ENCODE assay signal across 18 mouse cellular contexts in the genomic region with DNA sequence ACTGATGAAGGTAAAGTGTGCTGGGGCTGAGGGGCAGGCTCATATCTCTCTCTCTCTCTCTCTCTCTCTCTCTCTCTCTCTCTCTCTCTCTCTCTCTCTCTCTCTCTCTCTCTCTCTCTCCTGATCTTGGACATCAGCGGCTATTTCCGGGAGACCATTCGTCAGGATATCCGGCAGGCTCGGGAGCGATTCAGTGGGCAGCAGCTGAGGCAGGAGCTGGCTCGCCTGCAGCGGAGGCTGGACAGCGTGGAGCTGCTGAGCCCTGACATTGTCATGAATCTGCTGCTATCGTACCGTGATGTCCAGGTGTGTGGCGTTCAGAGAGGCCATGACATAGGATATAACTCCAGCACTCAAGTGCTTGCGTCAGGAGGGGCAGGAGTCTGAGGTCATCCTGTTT. TPM values are rescaled to one million over a fixed set of nuclear protein-coding genes. Genes with fewer than 3 reads are reported as not detected.
DNase-seq lines count a peak whose midpoint lies in the region; ATAC-seq and TF ChIP-seq lines count a peak whose summit lies in the region.
"Had no signal": no experiment of that assay in that cellular context is flagged by ENCODE, and none has a peak within 500 bp of the region (broad histone marks: within the 10 kb centered on the region; RNA-seq: fewer than 3 reads in every experiment).

No protein-coding gene starts in this region.

- peaks cover 2% of the 10 kb centered on the region; the same call in 1 of the 2 replicates for H3K4me1 ChIP-seq in kidney, adult 2 months (ENCODE audit: control insufficient read depth, insufficient read depth, low read length)
- H3K4me1 ChIP-seq in stomach, embryonic 16.5 days (ENCODE audit: control insufficient read depth, insufficient read depth, low read length): peaks cover 17% of the 10 kb centered on the region
- no peaks in the 10 kb centered on the region for H3K4me1 ChIP-seq in stomach, postnatal 0 days (replicated peaks; ENCODE audit: control insufficient read depth, insufficient read depth)

- DNase-seq in adrenal gland, postnatal 36 days: peak; percentile 26 to 29
- DNase-seq in adrenal gland, adult 2 months: no peak
- peak; percentile 55 for DNase-seq in kidney, adult 2 months
- no peak for DNase-seq in kidney, adult 11 months
- DNase-seq in stomach, postnatal 0 days (ENCODE audit: low spot score): no peak
- DNase-seq in adrenal gland, adult (ENCODE audit: inconsistent age in 2 of 2, low spot score in 1 of 2): no peak
- DNase-seq in ovary, postnatal 10 days (ENCODE audit: low spot score): no peak
- DNase-seq: cerebellum, adult 9-11 months; embryo, embryonic 11 days; layer of hippocampus, adult 9-11 months had no signal

- TF ChIP-seq POLR2A in kidney, adult 2 months (IDR thresholded peaks at IDR 0.05; ENCODE audit: low read depth, low read length): no peak

- H3K9ac ChIP-seq in stomach, embryonic 16.5 days (ENCODE audit: low read length): peak overlapping the region; percentile 31; the same call in 1 of the 2 replicates
- no peak overlapping the region for H3K9ac ChIP-seq in stomach, postnatal 0 days (ENCODE audit: low read length)
- H3K9ac ChIP-seq: neural tube, embryonic 15.5 days had no signal

- TF ChIP-seq CTCF in kidney, adult 2 months (conservative IDR thresholded peaks at IDR 0.05; ENCODE audit: insufficient read depth, insufficient read length, low read depth, low read length): no peak
- no peak for TF ChIP-seq CTCF in stomach, postnatal 0 days (IDR thresholded peaks at IDR 0.05; ENCODE audit: low read depth)

- H3K27me3 ChIP-seq in kidney, adult 2 months (replicated peaks; ENCODE audit: control insufficient read depth, insufficient read depth, low read length): no peaks in the 10 kb centered on the region
- peaks cover 13% of the 10 kb centered on the region for H3K27me3 ChIP-seq in stomach, embryonic 16.5 days (ENCODE audit: control insufficient read depth, insufficient read depth, low read length)
- H3K27me3 ChIP-seq in stomach, postnatal 0 days (ENCODE audit: control insufficient read depth, insufficient read depth, low read length): no peaks in the 10 kb centered on the region

- TF ChIP-seq EP300 in stomach, postnatal 0 days (optimal IDR thresholded peaks at IDR 0.05): no peak

- no peak overlapping the region for H3K4me2 ChIP-seq in stomach, embryonic 16.5 days (ENCODE audit: low read depth, low read length)
- no peak overlapping the region for H3K4me2 ChIP-seq in stomach, postnatal 0 days (replicated peaks; ENCODE audit: low read depth)
- H3K4me2 ChIP-seq: heart, embryonic 11.5 days; neural tube, embryonic 15.5 days had no signal

- H3K9me3 ChIP-seq in stomach, embryonic 16.5 days (replicated peaks; ENCODE audit: control insufficient read depth, low read length): no peaks in the 10 kb centered on the region
- no peaks in the 10 kb centered on the region for H3K9me3 ChIP-seq in stomach, postnatal 0 days (ENCODE audit: control insufficient read depth, low read length)
- H3K9me3 ChIP-seq: neural tube, embryonic 15.5 days had no signal

- H3K27ac ChIP-seq in kidney, adult 2 months (ENCODE audit: insufficient read depth, low read depth, low read length): no peak overlapping the region
- H3K27ac ChIP-seq in stomach, embryonic 16.5 days (ENCODE audit: low read length): no peak overlapping the region
- no peak overlapping the region for H3K27ac ChIP-seq in stomach, postnatal 0 days (replicated peaks)
- H3K27ac ChIP-seq: neural tube, embryonic 15.5 days had no signal

- H3K4me3 ChIP-seq in kidney, adult 2 months (ENCODE audit: insufficient read depth, low read depth, low read length): peak overlapping the region; percentile 9; the same call in 1 of the 2 replicates
- no peak overlapping the region for H3K4me3 ChIP-seq in stomach, embryonic 16.5 days (replicated peaks; ENCODE audit: low read length)
- H3K4me3 ChIP-seq in stomach, postnatal 0 days (ENCODE audit: low read depth, low read length): no peak overlapping the region
- H3K4me3 ChIP-seq: neural tube, embryonic 15.5 days had no signal

- H3K36me3 ChIP-seq in kidney, adult 2 months (ENCODE audit: control insufficient read depth, insufficient read depth, low read length): no peaks in the 10 kb centered on the region
- H3K36me3 ChIP-seq in stomach, embryonic 16.5 days (ENCODE audit: control insufficient read depth, insufficient read depth, low read length): no peaks in the 10 kb centered on the region
- H3K36me3 ChIP-seq in stomach, postnatal 0 days (ENCODE audit: control insufficient read depth, insufficient read depth, low read length): no peaks in the 10 kb centered on the region
- H3K36me3 ChIP-seq: neural tube, embryonic 15.5 days had no signal

- no peak for ATAC-seq in stomach, embryonic 16.5 days (ENCODE audit: insufficient read depth, low FRiP score)
- no peak for ATAC-seq in stomach, postnatal 0 days (ENCODE audit: low FRiP score, low TSS enrichment)
- ATAC-seq: forebrain, embryonic 14.5 days; inflammation-experienced regulatory T-cells, adult 6 months had no signal

- 49% methylated on average over 13 of the region's 13 CpGs for WGBS in kidney, adult 2 months
- 25% methylated on average over 13 of the region's 13 CpGs for WGBS in stomach, embryonic 16.5 days
- WGBS in stomach, postnatal 0 days: 40% methylated on average over 13 of the region's 13 CpGs

RNA-seq across cellular contexts. Expression of a gene that starts 2.9 kb away (rescaled TPM):
- 10 to 100 TPM; 15.9 to 38.8 TPM for total RNA-seq in adrenal gland, postnatal 36 days (2021)
- total RNA-seq in adrenal gland, adult 2 months (2021): 10 to 100 TPM; 22.4 to 22.9 TPM
- 17.5 and 17.6 TPM in 2 replicates for polyA plus RNA-seq in adrenal gland, adult 2 months (2012; rRNA removed)
- polyA plus RNA-seq in kidney, adult 2 months (2012; rRNA removed): 3.8 and 4.3 TPM in 2 replicates
- polyA plus RNA-seq in stomach, embryonic 16.5 days (2015; fragmentation: Nextera tagmentation; extraction: Ambion mirVana): 17.1 and 21.0 TPM in 2 replicates
- polyA plus RNA-seq in stomach, postnatal 0 days (2015; fragmentation: Nextera tagmentation; extraction: Ambion mirVana): 17.6 and 21.5 TPM in 2 replicates

RNA-seq across cellular contexts. Expression of a gene that starts 19.4 kb away (rescaled TPM):
- total RNA-seq in adrenal gland, postnatal 36 days (2021): 1 to 10 TPM; 1.4 to 1.5 TPM
- total RNA-seq in adrenal gland, adult 2 months (2021): 1 to 10 TPM; 1.4 to 1.9 TPM
- polyA plus RNA-seq in adrenal gland, adult 2 months (2012; rRNA removed): 2.2 and 2.8 TPM in 2 replicates
- polyA plus RNA-seq in kidney, adult 2 months (2012; rRNA removed): 5.9 TPM in 2 replicates
- polyA plus RNA-seq in stomach, embryonic 16.5 days (2015; fragmentation: Nextera tagmentation; extraction: Ambion mirVana): 52.0 and 76.1 TPM in 2 replicates
- polyA plus RNA-seq in stomach, postnatal 0 days (2015; fragmentation: Nextera tagmentation; extraction: Ambion mirVana): 93.5 and 109 TPM in 2 replicates

RNA-seq across cellular contexts. Expression of a gene that starts 31.2 kb away (rescaled TPM):
- total RNA-seq in adrenal gland, postnatal 36 days (2021): under 1 TPM; 0.63 to 0.89 TPM
- total RNA-seq in adrenal gland, adult 2 months (2021): under 1 TPM; 0.17 to 0.21 TPM
- 0.49 and 1.1 TPM in 2 replicates for polyA plus RNA-seq in adrenal gland, adult 2 months (2012; rRNA removed)
- 0.39 and 0.53 TPM in 2 replicates for polyA plus RNA-seq in kidney, adult 2 months (2012; rRNA removed)
- polyA plus RNA-seq in stomach, embryonic 16.5 days (2015; fragmentation: Nextera tagmentation; extraction: Ambion mirVana): 0.12 TPM in 1 of 2 replicates, not detected in the other
- 0.11 and 0.19 TPM in 2 replicates for polyA plus RNA-seq in stomach, postnatal 0 days (2015; fragmentation: Nextera tagmentation; extraction: Ambion mirVana)
- total RNA-seq: liver, adult 2 months had no signal
- polyA plus RNA-seq: inflammation-experienced regulatory T-cells, adult 6 months; liver, adult 2 months; stomach, embryonic 14.5 days had no signal

RNA-seq across cellular contexts. Expression of a gene that starts 31.6 kb away (rescaled TPM):
- total RNA-seq in adrenal gland, postnatal 36 days (2021): 1 to 10 TPM in 1 of 2 experiments, under 1 TPM in 1; 0.79 to 1.1 TPM
- 1 to 10 TPM; 1.6 to 4.0 TPM for total RNA-seq in adrenal gland, adult 2 months (2021)
- polyA plus RNA-seq in adrenal gland, adult 2 months (2012; rRNA removed): 2.5 and 5.6 TPM in 2 replicates
- 15.3 and 17.7 TPM in 2 replicates for polyA plus RNA-seq in kidney, adult 2 months (2012; rRNA removed)
- 9.2 and 9.5 TPM in 2 replicates for polyA plus RNA-seq in stomach, embryonic 16.5 days (2015; fragmentation: Nextera tagmentation; extraction: Ambion mirVana)
- 5.3 and 6.5 TPM in 2 replicates for polyA plus RNA-seq in stomach, postnatal 0 days (2015; fragmentation: Nextera tagmentation; extraction: Ambion mirVana)
- total RNA-seq: hematopoietic stem cell, adult 5-6 weeks; liver, adult 2 months had no signal
- polyA plus RNA-seq: inflammation-experienced regulatory T-cells, adult 6 months; liver, adult 2 months had no signal

RNA-seq across cellular contexts. Expression of a gene that starts 34.1 kb away (rescaled TPM):
- 10 to 100 TPM; 64.0 to 74.4 TPM for total RNA-seq in adrenal gland, postnatal 36 days (2021)
- 10 to 100 TPM; 59.7 to 78.2 TPM for total RNA-seq in adrenal gland, adult 2 months (2021)
- polyA plus RNA-seq in adrenal gland, adult 2 months (2012; rRNA removed): 123 and 125 TPM in 2 replicates
- 70.6 and 80.4 TPM in 2 replicates for polyA plus RNA-seq in kidney, adult 2 months (2012; rRNA removed)
- 71.3 and 74.3 TPM in 2 replicates for polyA plus RNA-seq in stomach, embryonic 16.5 days (2015; fragmentation: Nextera tagmentation; extraction: Ambion mirVana)
- polyA plus RNA-seq in stomach, postnatal 0 days (2015; fragmentation: Nextera tagmentation; extraction: Ambion mirVana): 51.4 and 53.9 TPM in 2 replicates

Comparison
In these comparisons a context has a peak if more than half of its experiments do, and no peak if none do; other contexts are left out.
1. DNase-seq: peak in adrenal gland, postnatal 36 days (2 of 2) and kidney, adult 2 months (single experiment); none in adrenal gland, adult 2 months (single experiment), kidney, adult 11 months (single experiment), stomach, postnatal 0 days (single experiment), adrenal gland, adult (0 of 2) and ovary, postnatal 10 days (single experiment).